Mouse (Mus musculus) left cerebral cortex, adult 18-20 months (tissue): ENCODE measurements around the gene Sult1e1. TPM values are rescaled to one million over a fixed set of nuclear protein-coding genes. Genes with fewer than 3 reads are reported as not detected.

Experiments
- DNase-seq, 2 experiments: peaks; one replicate each; pipeline ENCODE4 v3.0.0; 2021 to 2022; ENCODE audit warnings: low spot score in 2 of 2, mixed read lengths in 1 of 2
- long read RNA-seq, 2 experiments: library from polyadenylated mRNA; stranded (forward); transcript quantifications; one replicate each; pipeline ENCODE4 v2.0.0; 2021
- total RNA-seq, 2 experiments: library from RNA; stranded (reverse); gene quantifications; 2 replicates each; pipeline ENCODE4 v1.2.3; 2021

Sult1e1 gene
- not detected for total RNA-seq
- long read RNA-seq, experiment 1: 0 reads
- long read RNA-seq, experiment 2: 0 reads

GRCm38 (mm10) chr5:87591494-87591893, at the start of gene Sult1e1:
Gene Sult1e1, minus strand, starts transcription at chr5:87591594.
- DNase-seq: no peak

- DNase-seq: no peak
Measured at GRCm38 (mm10) chr5:87622681-87623080, 31.3 kb upstream of the Sult1e1 start.

GRCm38 (mm10) chr5:87615128-87615390, 23.7 kb upstream of the Sult1e1 start:
- no peak for DNase-seq

GRCm38 (mm10) chr5:87614364-87615127, 23.2 kb upstream of the Sult1e1 start:
- no peak for DNase-seq

- no peak for DNase-seq
Measured at GRCm38 (mm10) chr5:87601018-87601417, 9.6 kb upstream of the Sult1e1 start.

- DNase-seq: no peak
Measured at GRCm38 (mm10) chr5:87597891-87598290, 6.5 kb upstream of the Sult1e1 start.

GRCm38 (mm10) chr5:87589916-87590315, 1.5 kb downstream of the Sult1e1 start:
- no peak for DNase-seq

- no peak for DNase-seq
Measured at GRCm38 (mm10) chr5:87580389-87580788, 11.0 kb downstream of the Sult1e1 start.

GRCm38 (mm10) chr5:87574174-87574573, 17.2 kb downstream of the Sult1e1 start:
- no peak for DNase-seq

GRCm38 (mm10) chr5:87573490-87573889, 17.9 kb downstream of the Sult1e1 start:
- DNase-seq: no peak

GRCm38 (mm10) chr5:87572781-87573180, 18.6 kb downstream of the Sult1e1 start:
- no peak for DNase-seq

GRCm38 (mm10) chr5:87568845-87569244, 22.5 kb downstream of the Sult1e1 start, which contains the start of gene Sult1d1:
Gene Sult1d1, minus strand, starts transcription at chr5:87569027.
- DNase-seq: no peak

- no peak for DNase-seq
Measured at GRCm38 (mm10) chr5:87567306-87567705, 24.1 kb downstream of the Sult1e1 start.

GRCm38 (mm10) chr5:87562966-87563365, 28.4 kb downstream of the Sult1e1 start:
- no peak for DNase-seq

GRCm38 (mm10) chr5:87562526-87562925, 28.9 kb downstream of the Sult1e1 start:
- no peak for DNase-seq

GRCm38 (mm10) chr5:87560145-87560544, 31.2 kb downstream of the Sult1e1 start:
- DNase-seq: no peak

- no peak for DNase-seq
Measured at GRCm38 (mm10) chr5:87550935-87551334, 40.5 kb downstream of the Sult1e1 start.

GRCm38 (mm10) chr5:87538111-87538510, 53.3 kb downstream of the Sult1e1 start, which contains the start of gene Sult1b1:
Gene Sult1b1, minus strand, starts transcription at chr5:87538195.
- no peak for DNase-seq

- no peak for DNase-seq
Measured at GRCm38 (mm10) chr5:87535994-87536644, 55.3 kb downstream of the Sult1e1 start.

- DNase-seq: no peak
Measured at GRCm38 (mm10) chr5:87532288-87532687, 59.1 kb downstream of the Sult1e1 start.
